Mouse (Mus musculus): ENCODE data around the gene Bcl7c. TPM values are rescaled to one million over a fixed set of nuclear protein-coding genes. Genes with fewer than 3 reads are reported as not detected.
A peak's percentile ranks its signal among the peaks of the same experiment; 100 is the strongest.
"Not testable (repeated sequence)": the region's sequence is repeated elsewhere in the genome, so short reads cannot be mapped to it uniquely, and the experiment has no call there.

Gene Bcl7c
- total RNA-seq (2021) = 10 to 100 TPM; 37.8 to 45.7 TPM
- long read RNA-seq, experiment 1, full-length matches to known transcripts = 23 of 29 reads
- long read RNA-seq, experiment 1, partial matches to known transcripts = 1 of 29 reads
- long read RNA-seq, experiment 1, other reads (novel, unspliced or antisense) = 5 of 29 reads
- long read RNA-seq, experiment 2, transcript Bcl7c-201 (6 exons, 1,132 nt) = major isoform, 17 of 25 reads
- long read RNA-seq, experiment 2, partial matches to known transcripts = 1 of 25 reads
- long read RNA-seq, experiment 2, other reads (novel, unspliced or antisense) = 6 of 25 reads

DNA sequence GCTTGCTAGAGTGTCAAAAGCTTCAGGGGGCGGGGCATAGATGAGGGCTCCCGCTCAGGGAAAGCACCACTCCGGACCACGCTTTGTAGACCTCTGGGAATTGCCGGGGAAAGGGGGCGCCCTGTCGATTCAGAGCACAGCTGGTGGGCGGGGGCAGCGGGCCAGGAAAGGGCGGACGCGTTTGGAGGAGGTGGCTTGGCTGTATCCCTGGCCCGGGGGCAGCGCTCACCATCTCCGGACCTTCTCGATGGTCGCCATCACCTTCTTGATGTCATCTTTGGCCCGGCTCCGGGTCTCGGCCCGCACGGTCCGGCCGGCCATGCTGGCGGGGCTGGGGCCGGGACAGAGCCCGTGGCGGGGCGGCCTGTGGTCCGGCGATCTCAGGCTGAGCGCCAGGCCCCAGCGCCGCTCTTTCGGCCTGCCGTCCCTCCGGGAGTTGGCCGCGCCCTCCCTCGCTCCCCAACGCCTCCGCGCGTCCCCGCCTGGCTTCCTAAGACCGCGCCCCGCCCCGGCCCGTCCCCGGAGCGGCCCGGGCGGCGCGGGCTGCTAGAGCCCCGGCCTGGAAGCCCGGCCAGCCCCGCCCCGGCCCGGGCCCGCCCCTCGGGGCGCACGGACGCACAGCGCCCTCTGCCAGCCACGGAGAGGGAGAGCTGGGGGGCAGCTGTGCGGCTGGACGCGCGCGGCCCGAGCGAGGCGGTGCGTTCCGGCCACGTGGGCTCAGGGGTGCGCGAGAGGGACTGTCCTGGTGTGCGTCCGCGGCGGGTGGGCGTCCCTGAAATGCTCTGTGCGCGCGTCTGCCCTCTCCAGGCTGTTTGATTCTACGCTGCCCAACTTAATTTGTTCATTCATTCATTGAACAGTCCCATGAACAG, at the start of gene Bcl7c:
Gene Bcl7c (minus strand): TSS at position 727 of the 872 bp plus-strand sequence.
- peak; percentile 84 to 93 for DNase-seq (ENCODE audit: low spot score in 2 of 2)
- intact Hi-C loops (cut with DNase I) = loop anchor here (2.0 kb wide), 1 partner anchor 34 kb away; no protein-coding TSS in a partner anchor

DNA sequence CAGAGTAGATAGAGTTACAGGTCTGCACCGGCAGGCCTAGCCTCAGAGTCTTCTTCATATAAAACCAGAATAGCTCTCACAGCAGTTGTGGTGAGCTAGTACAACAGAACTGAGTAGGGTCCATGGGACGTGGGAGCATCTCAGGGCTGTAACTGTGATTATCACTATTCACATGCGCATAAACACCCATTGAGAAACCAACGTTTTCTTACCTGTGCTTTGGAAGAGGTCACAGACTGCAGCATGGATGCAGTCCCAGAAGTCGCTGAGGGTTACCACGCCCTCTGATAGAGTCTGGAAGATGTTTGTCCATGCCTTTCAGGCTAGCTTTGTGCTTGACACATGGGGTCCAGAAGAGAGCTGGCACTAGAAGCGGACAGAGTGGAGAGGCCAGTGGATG, 45.0 kb upstream of the Bcl7c start:
- intact Hi-C loops (cut with DNase I) = no loop called here

DNA sequence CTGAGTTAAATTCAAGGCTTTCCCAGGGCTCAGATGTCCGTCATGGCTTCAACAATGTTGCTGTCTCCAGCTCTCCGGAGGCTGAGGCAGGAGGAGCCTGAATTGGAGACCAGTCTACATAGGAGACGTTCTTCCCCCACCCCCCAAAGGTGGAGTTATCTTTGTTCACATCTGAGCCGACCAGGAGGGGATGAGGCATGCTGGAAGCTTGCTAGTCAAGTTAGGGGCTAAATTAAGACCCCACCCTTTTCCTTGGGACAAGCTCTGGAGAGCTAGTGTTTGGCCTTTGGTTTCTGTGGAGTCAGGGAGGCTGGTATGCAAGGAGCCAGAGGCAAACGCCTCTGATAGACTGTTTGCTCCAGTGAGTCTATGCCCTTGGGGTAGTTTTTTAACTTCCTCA, 44.4 kb upstream of the Bcl7c start:
- DNase-seq (ENCODE audit: low spot score in 2 of 2) = no peak
- intact Hi-C loops (cut with DNase I) = no loop called here

More for the DNA sequence above, 45.0 kb upstream of the Bcl7c start:
- DNase-seq (ENCODE audit: low spot score in 2 of 2) = no peak

DNA sequence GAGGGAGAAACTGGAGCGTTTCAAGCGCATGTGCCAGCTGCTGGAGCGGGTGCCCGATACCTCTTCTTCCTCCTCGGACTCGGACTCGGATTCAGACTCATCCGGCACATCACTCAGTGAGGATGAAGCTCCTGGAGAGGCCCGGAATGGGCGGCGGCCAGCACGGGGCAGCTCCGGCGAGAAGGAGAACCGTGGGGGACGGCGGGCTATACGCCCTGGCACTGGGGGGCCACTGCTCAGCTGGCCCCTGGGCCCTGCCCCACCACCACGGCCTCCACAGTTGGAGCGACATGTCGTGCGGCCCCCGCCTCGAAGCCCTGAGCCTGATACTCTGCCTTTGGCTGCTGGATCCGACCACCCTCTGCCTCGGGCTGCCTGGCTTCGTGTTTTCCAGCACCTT, 43.3 kb upstream of the Bcl7c start:
- intact Hi-C loops (cut with DNase I) = no loop called here
- no peak for DNase-seq (ENCODE audit: low spot score in 2 of 2)

DNA sequence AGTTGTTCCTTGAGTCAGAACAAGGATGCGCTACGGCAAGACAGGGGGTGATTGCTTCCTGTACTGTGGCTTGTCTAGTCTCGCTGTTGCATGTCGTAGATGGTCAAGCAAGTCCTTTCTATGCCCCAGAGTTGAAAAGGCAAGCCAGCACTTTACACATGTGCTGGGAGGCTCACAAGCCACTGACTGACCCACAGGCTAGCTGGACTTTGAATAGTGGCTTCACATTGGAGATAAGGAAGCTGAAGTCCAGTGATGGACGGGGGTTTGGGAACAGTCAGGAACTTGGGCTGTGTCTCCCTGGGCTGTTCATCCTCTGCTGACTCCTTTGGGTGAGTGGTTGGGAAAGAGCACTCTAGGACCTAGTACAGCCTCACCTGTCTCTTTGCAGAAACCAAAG, 42.9 kb upstream of the Bcl7c start:
- no peak for DNase-seq (ENCODE audit: low spot score in 2 of 2)
- intact Hi-C loops (cut with DNase I) = no loop called here

DNA sequence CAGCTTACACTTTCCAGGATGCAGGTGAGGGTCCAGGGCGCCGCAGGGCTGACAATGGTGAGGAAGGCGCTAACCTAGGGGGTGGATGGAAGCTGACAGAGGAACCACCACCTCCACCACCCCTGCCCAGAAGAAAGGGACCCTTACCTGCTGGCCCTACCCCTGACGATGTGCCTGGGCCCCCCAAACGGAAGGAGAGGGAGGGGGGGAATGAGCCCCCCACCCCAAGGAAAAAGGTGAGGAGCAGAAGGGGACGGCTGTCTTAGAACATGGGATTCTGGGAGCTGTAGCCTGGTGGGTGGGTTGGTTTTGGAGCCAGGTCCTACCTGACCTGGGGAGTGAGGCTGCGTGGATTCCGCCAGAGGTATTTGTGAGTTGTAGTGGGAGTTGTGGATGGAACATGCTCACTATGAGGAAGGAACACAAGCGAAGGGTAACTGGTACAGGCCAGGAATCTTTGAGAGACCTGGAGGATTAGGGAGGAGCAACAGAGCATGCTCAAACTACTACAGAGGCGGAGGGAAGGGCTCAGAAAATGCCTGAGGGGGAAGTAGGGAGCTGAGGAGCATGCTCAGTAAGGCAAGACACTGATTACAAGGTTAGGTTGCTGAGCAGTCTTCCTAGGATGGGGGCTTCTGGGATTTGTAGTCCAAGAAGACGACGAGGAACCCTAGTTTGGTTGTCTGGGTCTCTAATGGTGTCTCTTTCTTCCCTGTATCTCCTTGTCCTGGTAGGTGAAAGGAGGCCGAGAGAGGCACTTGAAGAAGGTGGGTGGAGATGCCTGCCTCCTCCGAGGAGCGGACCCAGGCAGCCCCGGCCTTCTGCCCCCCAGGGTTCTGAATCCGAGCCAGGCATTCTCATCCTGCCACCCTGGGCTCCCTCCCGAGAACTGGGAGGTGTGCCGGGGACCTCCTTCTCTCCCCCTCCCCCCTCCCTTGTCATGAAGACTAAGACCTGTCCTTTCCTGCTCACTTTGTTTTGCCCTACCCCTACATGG, 41.7 kb upstream of the Bcl7c start:
- peak; percentile 69 to 81 for DNase-seq (ENCODE audit: low spot score in 2 of 2)
- intact Hi-C loops (cut with DNase I) = no loop called here

DNA sequence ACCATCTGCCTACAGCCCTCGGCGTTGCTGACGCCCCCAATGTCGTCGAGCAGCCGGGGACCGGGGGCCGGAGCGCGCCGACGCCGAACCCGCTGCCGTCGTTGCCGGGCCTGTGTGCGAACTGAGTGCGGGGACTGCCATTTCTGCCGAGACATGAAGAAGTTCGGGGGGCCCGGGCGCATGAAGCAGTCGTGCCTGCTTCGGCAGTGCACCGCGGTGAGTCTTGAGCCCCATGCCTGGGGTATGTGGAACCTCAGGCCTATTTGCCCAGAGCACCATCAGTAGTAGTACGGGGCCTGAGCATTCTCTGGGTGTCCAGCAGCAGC, 39.5 kb upstream of the Bcl7c start:
- intact Hi-C loops (cut with DNase I) = no loop called here
- no peak for DNase-seq (ENCODE audit: low spot score in 2 of 2)

DNA sequence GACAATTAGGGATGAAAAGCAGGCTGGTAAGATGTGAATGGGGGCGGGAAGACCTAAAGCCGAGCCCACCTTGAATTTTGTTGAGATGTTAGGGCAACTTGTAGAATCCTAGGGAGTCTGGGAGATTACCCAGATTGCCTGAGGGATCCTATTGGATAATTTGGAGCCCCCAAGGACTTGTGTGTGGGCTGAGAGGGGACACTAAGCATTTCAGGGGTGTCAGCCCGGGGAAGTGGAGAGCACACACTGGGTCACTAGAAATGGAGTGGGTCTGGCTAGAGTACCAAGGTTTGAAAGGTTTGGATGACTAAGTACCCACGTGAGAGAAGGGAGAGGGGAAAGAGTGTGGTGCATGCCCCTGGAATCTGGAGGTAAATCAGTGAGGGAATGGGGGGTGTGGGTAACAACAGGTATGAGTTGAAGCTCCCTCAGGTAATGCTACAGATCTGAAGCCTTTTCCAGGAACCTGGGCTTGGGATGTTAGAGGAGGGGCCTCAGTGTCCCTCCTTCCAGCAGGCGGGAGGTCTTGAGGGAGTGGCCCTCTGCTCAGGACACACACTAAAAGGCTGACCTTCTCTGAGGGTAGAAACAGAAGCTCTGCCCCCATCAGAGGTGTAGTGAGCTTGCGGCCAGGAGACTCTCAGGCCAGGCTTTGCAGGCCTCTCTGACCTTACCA, 39.0 kb upstream of the Bcl7c start:
- intact Hi-C loops (cut with DNase I) = no loop called here
- no peak for DNase-seq (ENCODE audit: low spot score in 2 of 2)

DNA sequence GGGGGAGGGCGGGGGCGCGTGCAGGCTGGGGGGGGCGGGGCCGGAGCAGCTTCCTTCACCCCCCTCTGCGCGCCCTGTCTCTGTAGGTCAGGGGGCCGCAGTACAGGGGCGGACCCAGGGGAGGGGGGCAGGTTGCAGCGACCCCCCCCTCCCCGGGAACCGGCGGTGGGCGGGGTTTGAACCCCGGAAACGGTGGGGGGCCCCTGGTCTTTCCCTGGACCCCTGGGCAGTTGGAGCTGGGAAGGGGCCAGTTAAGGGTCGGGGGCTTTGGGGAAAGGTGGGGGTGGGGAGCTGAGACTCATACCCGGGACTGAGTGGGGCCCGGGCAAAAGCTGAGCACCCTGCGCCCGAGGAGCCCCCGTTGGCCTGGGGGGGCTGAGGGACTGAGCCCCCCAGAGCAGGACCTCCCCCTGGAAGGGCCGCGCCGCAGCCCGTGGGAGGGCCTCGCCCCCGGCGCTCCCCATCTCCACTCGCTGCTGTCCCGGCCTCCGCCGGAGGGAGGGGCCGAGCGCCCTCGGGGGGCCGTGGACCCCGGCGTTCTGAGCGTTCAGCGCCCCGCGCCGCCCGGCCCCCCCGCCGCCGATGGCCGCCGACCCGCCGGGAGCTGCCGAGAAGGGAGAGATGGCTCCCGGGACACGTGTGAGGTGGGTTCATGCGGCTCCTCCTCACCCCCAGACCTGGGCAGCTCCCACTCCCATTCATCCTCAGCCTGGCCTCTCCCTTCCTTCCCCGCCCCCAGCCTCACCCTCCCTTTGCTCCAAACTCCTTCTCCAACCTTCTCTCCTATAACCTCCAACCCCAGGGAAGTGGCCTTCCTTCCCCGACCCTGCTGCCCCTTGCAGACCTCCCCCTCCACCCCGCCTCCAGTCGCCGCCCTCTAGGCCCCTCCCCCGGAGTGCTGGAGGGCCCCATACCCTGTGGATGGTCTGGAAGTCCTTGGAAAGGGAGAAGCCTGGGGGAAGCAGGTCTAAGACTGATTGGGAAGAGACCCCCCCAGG, 38.1 kb upstream of the Bcl7c start:
- intact Hi-C loops (cut with DNase I) = no loop called here
- no peak for DNase-seq (ENCODE audit: low spot score in 2 of 2)

DNA sequence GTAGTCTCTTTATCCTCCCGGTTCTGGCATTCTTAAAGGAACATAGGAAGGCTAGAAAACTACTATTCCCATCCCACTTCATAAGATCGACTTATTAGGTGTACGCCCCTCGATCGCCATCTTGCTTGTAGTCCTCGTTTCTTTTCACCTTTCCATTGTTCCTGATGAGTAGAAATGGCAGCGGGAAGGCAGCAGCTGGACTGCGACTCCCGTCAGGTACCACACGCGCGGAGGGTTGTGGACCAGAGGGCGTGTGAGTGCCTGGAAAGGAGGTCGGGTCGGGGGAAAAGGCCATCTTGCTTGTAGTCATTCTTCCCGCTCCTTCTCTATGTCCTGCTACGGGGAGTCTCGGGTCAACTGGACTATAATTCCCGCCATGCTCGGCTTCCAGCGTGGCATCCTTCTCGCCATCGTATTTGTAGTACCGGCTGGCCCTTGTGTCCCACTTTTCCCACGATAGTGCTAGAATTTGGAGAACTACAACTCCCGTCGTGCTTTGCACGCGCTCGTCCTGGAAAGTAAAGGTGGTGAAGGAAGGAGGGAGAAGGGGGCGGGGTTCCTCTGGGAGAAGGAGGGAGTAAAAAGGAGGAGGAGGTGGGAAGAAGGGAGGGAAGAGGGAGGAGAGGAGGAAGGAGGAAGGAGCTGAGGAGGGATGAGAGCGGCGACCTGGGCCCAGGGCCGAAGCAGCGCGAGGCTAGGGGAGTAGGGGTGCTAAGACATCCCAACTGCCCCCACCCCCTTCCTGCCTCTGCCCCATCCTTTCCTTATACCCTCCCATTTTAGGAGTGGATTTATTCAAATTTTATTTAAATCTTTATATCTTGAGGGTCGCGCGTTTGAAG, 37.1 kb upstream of the Bcl7c start:
- intact Hi-C loops (cut with DNase I) = no loop called here

DNA sequence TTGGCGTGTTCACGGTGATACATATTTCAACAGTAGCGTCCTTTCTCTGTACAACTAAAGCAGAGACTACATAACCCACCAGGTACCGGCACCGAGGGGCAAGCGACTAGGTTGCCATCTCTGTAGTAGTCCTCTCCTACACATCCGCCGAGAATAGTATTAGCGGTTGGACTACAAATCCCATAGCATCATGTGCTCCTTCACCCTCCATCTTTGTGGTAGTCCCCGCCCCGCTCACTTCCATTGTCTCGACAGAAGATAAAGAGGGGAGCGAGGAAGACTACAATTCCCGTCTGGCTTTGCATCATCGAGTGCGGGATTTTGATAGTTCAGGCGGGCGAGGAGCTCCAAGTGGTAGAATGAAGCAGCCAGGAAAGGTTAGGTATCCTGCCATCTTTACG, 36.5 kb upstream of the Bcl7c start:
- DNase-seq (ENCODE audit: low spot score in 2 of 2) = peak; percentile 94 to 99
- intact Hi-C loops (cut with DNase I) = no loop called here

More for the DNA sequence above, 37.1 kb upstream of the Bcl7c start:
- DNase-seq (ENCODE audit: low spot score in 2 of 2) = peak; percentile 97 to 99

DNA sequence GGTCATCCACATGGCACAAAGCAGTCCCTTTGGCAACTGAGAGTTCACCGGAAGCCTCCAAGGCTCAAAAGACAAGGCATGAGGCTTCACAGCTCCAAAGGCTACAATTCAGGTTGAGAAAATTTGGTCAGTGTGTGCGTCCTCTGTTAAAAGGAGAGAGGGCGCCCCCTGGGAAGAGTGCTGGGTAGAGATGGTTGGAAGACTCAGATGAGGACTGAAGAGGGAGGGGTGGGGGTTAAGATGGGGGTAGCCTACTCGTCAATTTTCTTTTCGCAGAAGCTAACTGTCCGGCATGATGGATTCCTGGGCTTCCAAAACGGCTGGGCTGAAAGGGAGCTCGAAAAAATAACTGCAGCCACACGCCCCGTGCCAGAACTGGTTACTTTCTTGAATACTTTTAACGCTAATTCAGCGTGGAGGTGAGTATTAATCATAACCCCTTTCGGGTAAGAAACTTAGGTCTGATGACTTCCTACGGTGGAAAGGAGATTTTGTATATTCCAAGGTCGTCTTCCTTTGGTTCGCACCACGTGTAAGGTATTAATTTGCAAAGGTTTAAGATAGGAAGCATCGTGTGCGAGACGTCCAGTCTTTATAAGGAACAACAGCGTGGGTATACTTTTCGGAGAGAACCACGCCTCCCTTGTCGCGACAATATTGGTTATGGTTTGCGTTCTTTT, 35.8 kb upstream of the Bcl7c start, which contains the start of gene Fbxl19:
Gene Fbxl19 (plus strand): TSS at position 178 of the 680 bp plus-strand sequence.
- intact Hi-C loops (cut with DNase I) = loop anchor here (5.0 kb wide), 2 partner anchors 67 to 87 kb away; no protein-coding TSS in a partner anchor
- peak; percentile 78 to 81 for DNase-seq (ENCODE audit: low spot score in 2 of 2)

DNA sequence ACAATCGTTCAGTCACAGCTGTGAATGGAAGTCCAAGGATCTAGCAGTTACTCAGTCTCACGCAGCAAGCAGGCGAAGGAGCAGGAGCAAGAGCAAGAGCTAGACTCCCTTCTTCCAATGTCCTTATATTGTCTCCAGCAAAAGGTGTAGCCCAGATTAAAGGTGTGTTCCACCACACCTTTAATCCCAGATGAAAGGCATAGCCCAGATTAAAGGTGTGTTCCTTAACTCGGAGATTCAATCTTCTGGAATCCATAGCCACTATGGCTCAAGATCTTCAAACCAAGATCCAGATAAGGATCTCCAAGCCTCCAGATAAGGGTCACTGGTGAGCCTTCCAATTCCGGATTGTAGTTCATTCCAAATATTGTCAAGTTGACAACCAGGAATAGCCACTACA, 23.3 kb upstream of the Bcl7c start, which contains the start of gene Ctf2:
Gene Ctf2 (minus strand): TSS at position 101 of the 400 bp plus-strand sequence.
- intact Hi-C loops (cut with DNase I); DNase-seq (ENCODE audit: low spot score in 2 of 2): not testable (repeated sequence)

DNA sequence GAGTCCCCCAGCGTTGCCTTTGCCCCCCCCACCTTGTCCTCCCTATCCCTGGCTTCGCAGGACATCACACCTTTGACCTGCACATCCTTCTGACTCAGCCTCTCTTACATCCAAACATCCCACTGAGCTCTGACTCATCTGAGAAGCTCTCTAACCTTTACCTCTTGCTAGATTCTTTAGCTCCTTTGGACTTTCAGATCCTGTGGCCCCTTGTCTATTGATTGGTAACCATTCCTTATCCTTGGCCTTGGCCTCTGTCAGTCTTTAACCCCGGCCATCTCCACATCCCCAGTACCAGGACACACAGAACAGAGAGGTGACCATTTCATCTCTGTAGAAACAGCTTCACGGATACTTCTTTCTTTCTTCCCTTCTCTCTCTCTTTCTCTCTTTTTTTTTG, 21.4 kb upstream of the Bcl7c start:
- intact Hi-C loops (cut with DNase I) = no loop called here

DNA sequence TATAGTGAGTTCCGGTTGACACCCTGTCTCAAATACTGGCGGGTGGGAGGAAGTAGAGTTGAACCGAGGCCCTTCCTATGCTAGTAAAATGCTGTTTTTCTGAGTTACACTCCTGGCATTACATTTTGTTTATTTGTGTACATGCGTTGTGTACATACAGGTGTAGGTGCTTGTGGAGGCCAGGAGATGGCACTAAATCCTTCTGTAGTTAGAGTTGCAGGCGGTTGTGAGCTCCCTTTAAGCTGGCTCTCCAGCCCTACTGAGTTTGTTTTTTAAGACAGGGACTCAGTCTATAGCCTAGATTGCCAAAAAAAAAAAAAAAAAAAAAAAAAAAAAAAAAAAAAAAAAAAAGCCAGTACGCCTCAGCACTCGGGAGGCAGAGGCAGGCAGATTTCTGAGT, 19.2 kb upstream of the Bcl7c start:
- intact Hi-C loops (cut with DNase I) = no loop called here
- DNase-seq (ENCODE audit: low spot score in 2 of 2) = no peak

More for the DNA sequence above, 21.4 kb upstream of the Bcl7c start:
- DNase-seq (ENCODE audit: low spot score in 2 of 2) = no peak

DNA sequence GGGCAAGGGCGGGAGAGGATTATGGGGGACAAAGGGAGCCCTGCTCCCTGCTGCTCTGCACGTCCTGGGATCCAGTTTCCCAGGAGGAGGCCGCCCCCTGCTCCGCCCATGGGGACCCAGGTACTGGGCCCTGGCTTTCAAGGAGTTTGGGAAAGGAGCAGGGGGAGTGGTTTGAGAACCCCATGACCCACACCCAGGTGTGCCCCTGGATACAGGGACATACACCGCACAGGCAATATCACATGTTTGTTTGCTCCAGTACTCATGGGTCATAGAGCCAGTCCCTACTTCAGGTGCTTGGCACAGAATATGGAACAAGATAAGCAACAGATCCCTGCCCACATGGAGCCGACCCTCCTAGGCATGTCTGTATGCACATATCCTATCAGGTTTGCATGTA, 17.2 kb upstream of the Bcl7c start:
- DNase-seq (ENCODE audit: low spot score in 2 of 2) = no peak
- intact Hi-C loops (cut with DNase I) = no loop called here
